Mouse (Mus musculus) lung, postnatal 36 days (tissue): Measurements from ENCODE around the gene Ubap1.

Experiments
- DNase-seq: peaks from one replicate; pipeline ENCODE4 v3.0.0; 2022; ENCODE audit warnings: mixed read lengths

Gene Ubap1

DNA sequence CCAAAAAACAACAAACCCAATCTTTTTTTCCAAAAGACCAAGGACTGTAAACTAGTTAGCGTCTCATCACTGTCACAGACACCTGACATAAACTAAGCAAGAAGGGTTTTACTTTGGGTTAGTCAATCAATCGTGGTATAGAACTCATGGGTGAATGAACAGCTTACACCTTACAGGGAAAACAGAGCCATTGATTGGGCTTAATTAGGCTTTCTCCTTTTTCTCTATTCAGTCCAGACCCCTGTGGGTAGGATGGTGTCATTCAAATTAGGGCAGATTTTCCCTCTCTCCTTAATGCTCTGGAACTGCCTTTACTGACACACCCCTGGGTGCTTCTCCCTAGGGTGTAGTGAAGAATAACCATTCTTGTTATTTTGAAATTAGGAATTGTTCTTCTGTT is 8.4 kb downstream of the Ubap1 start:
- no peak for DNase-seq

DNA sequence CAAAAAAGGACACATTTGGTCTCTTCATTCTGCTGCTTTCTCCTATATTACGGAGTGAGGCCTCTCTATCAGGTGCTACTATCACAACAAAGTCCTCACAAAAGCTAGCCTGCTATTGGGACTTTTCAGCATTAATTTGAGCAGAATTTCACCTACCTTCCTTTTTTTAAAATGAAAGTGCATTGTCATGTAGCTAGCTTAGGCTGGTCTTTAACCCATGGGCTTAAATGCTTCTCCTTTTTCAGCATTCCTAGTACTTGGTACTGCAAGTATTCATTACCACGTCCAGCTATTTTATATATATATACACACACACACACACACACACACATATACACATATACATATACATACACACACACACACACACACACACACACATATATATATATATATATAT is 9.9 kb downstream of the Ubap1 start:
- DNase-seq = no peak

DNA sequence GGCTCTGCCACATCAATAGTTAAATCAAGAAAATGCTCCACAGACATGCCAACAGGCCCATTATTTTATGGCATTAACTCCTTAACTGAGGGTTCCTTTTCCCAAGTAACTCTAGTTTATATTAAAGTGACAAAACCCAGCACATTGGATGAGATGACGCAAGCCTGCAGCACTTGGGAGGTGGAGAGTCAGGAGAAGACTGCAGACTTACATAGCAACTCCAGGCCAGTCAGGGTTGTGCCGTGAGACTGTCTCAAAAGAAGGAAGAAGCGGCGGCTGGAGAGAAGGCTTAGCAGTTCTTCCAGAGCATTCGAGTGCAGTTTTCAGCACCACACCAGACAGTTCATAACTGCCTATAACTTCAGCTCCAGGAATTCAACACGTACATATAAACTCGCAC is 10.6 kb downstream of the Ubap1 start:
- peak; percentile 42 for DNase-seq

DNA sequence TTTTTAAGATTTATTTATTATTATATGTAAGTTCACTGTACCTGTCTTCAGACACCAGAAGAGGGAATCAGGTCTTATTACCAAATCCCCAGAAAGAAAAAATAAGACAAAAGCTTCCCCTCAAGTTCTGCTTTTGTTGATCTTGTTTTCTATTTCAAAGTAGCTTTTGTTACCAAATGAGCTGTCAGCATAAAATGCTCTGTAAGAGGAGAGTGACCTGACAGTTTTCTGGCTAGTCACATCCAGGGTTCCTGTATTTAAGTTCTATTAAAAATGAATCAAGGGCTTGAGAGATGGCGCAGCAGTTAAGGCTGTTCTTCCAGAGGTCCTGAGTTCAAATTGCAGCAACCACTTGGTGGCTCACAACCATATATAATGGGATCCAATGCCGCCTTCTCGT is 12.3 kb downstream of the Ubap1 start:
- no peak for DNase-seq

DNA sequence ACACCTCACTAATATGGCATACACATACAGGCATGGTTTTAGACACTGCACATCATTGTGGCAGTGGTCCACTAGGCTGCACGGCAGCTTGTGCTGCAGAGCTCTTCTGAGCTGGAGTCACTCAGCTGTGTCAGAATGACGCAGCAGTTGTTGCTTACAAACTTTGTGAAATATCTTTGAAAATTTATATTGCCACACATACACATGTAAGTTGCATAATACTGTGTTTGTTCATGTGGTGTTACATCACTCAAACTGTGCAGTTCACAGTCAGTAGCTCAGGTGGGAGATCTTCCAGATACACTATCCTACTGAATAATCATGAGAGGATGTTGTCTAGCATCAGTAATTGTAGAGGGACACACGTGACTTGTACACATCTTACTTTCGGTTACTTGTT is 19.4 kb downstream of the Ubap1 start:
- peak; percentile 69 for DNase-seq

DNA sequence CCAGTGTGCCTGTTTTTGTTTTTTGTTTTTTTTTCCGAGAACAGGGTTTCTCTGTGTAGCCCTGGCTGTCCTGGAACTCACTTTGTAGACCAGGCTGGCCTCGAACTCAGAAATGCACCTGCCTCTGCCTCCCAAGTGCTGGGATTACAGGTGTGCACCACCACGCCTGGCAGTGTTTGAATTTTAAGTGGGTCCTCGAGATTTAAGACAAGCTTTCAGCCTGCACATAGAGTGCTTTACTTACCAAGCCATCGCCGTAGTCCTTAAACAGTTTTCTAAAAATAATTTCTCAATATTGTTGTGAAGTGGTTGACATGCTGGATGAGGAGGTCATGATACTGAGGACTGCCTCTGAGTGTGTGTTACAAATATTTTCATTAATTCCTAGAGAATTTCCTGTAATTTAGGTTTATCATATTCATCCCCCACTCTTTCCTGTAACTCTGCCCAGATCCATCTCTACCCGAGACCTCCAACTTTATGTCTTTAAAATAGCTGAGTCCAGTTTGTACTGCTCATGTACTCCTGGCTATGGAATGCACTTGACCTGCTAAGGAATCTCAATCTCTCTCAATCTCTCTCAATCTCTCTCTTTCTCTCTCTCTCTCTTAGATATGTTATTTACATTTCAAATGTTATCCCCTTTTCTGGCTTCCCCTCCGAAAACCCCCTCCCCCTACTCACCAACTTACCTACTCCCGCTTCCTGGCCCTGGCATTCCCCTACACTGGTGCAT is 21.1 kb downstream of the Ubap1 start:
- DNase-seq = peak; percentile 70

DNA sequence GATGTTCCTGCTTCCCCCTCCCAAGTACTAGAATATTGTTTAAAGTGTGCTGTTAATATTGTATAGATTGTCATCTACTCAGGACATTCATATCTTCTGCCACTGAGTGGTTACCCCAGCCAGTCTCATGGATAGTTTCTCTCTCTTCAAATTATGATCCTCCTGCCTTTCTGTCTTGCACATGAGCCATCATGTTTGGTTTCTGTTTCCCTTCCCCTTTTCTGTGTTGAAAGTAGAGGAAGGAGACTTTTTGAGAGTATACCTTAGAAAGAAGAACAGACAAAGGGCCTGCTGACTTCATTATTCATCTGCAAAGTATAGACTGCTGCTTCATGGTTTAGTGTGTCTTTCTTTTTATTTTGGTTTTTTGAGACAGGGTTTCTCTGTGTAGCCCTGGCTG is 28.8 kb downstream of the Ubap1 start:
- DNase-seq = peak; percentile 38

DNA sequence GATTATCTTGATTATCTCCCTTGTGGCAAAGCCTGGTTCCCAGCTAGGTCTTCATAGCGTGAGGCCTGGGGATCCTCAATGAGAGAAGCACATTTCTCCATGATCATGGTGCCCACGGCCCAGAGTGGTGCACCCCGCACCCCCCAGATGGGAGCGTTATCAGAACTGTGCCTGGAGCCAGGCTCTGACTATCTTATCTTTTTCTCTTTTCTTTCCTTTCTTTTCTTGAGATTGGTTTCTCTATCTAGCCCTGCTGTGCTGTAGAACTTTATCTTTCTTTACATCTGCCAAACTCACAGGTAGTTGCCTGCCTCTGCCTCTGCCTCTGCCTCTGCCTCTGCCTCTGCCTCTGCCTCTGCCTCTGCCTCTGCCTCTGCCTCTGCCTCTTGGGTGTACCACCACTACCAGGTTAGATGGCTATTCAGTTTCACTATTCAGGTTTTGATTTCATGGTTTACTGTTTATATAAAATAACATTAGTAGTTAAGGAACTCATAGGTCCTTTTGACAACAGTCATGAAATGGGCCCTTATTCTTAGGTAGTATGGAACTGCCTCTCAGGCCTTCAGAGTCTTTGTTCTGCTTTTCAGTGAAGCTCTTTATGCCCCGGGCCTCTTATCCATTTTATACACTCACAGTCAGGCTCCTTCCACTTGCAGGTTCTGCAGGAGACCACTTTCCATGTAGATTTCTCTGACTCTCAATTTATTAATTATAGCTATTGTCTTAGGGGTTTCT is 32.6 kb downstream of the Ubap1 start:
- no peak for DNase-seq

DNA sequence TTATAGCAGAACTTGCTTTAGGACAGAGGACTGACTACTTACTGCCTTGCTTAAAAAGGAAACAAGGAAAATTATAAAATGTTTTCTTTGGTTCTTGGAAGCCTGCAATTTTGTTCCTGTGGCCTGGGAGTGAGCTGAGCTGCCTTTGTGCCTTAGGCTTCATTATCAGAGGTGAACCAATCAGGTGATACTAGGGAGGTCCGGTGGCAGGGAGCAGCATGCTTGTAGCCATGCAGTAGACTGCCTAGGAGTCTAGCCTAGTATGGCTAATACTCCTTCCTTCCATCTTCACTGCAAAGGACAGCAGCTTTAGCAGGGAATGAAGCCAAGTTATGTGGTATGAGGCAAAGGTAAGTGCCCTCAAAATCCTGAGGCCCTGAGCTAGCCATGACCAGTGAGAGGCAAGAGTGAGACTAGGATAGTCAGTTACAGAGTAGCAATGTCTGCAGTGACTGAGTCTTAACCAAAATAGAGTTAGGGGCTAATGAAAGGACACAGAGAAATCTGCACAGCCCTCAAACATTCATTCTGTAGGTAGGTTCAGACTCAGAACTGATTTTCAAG is 37.7 kb downstream of the Ubap1 start:
- no peak for DNase-seq

DNA sequence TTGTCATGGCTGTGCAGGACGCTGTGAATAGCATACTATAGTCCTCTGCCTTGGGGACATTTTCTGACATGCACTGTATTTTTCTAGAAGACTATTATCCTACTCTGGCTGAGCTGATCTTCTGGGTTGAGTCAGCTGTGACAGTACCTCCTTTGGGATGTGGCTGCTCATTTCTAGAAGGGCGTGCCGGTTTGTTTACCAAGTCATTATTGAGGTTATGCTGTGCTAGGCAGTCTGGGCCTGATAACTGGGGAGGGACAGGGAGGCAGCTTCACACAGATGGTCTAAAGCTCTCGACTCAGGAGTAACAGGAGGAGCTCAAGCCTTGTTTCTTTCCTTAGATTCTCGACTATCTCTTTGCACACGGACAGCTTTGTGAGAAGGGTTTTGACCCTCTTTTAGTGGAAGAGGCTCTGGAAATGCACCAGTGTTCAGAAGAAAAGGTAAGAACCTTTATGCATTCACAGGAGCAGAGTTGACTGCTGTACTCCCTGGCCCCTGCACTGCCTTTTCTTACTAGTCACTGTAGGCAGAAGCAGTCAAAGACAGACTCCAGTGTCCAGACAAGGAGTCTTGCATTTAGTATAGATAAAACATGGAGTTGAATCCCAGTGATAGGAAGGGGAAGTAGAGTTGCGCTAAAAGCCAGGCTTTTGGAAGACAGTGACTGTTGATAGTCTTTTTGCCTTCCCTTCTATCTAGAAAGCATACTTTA is 39.1 kb downstream of the Ubap1 start:
- DNase-seq = no peak

DNA sequence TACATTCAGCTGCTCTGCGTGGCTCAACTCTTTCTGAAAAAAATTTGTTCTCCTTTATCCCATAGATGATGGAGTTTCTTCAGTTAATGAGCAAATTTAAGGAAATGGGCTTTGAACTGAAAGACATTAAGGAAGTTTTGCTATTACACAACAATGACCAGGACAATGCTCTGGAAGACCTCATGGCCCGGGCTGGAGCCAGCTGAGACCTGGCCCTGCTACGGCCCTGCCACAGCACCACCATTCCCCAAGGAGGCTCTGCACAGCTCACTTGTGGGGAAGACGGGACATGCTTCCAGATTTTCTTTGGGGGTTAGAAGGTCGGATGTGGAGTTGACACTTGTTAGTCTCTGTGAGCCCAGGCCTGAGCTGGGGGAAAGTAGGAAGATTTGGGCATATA is 39.8 kb downstream of the Ubap1 start:
- no peak for DNase-seq

DNA sequence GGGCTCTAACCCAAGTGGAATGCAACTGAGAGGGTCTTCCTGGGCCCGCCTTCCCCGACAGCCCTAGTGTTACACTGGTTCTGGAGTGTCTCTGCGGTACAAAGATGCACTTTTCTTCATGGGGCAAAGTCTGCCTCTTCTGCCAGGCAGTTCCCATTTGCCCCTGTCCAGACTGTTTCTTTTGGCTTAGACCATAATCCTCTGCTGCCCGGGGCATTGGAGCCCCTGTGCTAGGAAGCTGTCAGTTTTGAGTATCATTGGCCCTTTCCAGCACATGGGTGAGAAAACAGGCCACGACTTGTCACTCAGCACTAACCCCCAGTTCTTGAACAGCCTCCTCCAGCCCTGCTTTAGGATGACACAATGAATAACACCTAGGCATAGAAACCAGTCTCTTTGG is 40.4 kb downstream of the Ubap1 start:
- DNase-seq = no peak

DNA sequence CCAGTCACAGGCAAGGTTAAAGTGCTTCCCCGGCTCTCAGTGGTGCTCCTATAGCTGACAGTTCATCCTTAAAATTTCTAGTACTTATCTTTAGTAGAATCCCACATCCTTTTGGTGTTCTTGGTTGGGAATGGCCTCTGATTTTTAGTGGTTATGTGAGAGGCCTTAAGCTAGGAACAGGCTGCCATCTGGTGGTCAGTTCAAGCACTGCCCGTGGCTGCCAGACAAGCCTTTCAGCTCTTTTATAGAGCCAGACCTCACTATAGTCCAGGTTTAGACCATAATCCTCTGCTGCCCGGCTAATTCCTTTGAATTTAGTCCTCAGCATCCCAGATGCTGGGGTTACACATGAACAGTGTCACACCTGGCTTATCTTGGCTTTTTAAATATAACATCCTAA is 41.3 kb downstream of the Ubap1 start:
- peak; percentile 92 for DNase-seq

DNA sequence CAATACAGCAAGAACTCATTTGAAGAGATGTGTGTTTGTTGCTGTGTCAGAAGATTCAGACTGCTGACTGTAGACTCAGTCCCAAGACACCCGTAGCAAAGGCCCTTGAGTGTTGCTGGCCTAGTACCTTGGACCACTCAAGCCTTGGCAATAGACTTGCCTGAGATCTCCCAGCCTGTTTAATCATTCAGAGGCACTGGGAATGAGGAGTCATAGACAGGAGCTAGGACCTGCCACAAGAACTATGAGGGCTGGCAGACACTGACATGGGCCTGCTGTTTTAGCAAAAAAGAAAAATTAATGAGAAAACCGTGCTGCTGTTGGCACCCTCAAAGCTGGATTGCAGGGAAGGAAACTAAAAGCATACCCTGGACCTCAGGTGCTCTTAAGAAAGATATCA is 42.2 kb downstream of the Ubap1 start:
- DNase-seq = no peak

DNA sequence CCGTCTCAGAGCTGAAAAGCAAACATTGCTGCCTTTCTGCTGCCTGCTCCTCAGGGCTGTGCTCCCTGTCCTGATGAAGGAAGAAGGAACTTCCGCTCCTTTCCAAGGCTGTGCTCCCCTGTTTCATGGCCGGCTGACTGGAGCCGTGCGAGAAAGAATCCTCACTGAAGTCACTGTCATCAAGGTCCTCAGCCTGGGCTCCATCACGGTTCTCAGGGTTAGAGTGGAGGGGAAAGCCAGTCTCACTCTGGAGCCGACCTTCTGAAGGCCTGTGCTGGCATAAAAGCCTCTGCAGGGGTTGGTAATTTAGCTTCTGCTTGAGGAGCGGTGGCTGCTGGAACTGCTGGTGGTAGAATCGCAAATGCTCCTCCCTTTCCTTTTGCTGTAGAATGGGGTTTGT is 45.9 kb downstream of the Ubap1 start:
- DNase-seq = no peak

DNA sequence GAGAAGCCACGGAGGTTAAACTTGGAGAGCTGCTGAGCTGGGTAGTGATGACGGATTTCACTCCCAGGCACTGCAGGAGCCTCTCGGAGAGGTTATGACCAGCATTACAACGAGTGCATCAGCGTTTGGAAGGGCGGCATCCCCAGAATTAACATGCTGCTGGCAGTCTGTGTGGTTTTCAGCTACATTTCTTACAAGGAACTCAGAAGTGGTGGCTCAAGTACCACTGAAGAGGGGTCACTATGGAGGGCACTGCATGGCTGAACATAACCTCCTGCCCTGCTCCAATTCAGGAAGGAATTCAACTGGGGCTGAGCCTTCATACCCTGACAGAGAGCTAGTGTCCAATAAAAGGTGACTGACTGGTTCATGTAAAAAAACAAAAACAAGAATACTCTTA is 49.6 kb downstream of the Ubap1 start:
- peak; percentile 54 for DNase-seq

DNA sequence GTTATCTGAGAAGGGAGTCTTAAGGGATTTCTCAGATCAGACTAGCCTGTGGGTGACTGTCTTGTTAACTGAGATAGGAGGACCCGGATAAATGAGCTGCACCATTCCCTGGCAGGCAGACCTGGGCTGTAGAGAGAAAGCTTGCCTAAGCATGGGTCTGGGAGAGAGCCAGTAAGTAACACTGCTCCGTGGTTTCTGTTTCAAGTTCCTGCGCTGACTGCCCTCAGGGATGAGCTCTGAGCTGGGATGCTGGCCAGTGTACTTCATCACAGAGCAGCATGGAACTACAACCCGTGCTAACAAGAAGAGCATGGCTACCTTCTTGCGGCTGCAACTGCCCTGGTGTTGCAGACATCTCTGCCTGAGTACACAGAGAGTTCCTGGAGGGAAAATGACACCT is 51.1 kb downstream of the Ubap1 start:
- no peak for DNase-seq

DNA sequence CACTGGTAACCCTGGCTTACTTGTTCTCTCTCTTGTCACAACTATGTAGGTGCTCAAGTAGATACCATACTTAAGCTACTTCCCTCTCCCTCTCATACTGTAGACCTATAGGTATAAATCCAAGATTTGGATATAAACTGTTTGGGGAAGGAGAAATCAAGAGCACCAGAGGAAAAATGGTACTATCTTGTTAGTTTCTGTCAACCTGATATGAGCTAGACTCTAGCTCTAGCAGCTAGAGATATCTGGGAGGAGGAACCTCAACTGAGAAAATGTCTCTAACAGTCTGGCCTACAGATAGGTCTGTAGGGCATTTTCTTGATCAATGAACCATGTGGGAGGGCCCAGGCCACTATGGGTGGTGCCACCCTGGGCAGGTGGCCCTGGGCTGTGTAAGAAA is 52.4 kb downstream of the Ubap1 start:
- DNase-seq = no peak

DNA sequence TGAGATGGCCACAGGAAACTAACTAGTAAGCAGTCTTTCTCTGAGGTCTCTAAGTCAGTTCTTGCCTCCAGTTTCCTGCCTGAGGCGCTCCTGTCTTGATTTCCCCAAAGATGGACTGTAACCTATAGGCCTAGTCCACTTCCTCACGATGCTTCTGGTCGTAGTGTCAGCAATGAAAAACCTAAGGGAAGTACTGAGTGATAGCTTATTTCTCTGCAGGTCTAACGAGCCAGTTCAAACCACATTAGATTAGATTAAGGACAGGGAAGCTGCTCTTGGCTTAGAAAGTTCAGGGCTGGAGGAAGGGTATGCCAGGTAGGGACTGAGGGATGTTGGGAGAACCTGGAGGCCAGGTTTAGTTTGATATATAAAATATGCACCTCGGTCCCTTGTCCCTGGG is 52.8 kb downstream of the Ubap1 start:
- DNase-seq = no peak

DNA sequence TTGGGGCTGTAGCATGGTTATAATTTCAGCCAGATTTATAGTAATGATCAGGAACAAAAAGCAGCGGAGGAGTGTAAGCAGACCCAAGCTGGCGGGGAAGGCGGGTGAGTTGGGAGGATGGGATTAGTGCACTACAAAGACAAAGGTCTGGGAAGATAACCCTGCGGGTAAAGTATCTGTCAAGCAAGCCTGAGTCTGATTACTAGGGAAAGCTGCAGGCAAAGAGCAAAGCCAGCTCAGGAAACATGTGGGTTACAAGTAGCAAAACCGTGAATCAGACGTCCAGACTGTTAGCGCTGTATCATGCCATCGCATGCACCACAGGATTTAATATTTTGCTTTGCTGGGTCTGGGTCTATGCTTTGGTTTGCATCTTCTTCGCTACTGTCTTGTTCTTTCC is 57.8 kb downstream of the Ubap1 start:
- no peak for DNase-seq

DNA sequence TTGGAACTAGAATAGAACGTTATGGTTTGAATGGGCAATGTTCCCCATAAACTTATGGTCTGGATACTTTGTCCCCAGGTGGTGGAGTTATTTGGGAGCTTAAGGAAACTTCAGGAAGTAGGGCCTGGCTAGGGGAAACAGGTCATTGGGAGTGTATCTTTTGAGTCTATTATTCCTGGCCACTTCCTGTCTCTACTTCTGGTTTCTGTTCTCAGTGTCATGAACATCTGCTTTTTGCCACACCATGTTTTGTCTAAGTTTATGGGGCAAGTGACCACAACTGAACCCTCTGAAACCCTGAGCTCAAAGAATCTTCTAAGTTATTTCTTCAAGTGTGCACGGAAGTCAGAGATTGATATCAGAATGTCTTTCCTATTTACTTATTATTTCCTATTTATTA is 58.6 kb downstream of the Ubap1 start:
- DNase-seq = no peak

DNA sequence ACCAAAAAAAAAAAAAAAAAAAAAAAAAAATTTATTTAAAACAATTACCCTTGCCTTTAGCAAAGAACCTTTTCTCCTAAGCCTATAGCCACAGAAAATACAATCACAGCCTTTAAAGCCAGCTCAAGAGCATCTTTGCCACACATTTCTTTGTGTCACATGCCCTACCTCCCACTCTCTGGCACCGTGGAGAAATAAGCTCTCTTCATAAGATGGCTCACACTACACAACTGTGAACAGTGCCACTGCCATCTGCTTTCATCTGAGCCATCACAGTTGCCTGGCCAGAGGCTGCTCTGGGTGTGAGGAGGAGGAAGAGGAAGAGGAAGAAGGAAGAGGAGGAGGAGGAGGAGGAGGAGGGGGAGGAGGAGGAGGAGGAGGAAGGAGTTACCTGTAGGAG is 60.5 kb downstream of the Ubap1 start:
- no peak for DNase-seq

DNA sequence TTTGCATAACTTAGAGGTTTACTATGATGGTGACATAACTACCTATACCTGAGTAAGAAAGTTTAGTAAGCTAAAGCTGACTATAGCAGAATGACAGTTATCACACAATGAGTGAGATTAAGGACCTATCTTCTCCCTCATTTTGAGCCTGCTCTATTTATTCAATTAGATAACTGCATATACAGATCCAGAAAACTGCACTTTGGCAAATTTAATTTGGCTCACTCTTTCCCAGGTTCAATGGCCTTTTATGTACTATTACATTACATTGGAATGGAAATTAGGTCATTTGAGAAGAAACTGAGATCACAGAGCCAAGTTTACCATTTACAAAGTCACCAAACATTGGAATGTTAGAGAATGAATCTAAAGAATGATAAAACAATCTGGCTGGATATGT is 68.2 kb downstream of the Ubap1 start:
- DNase-seq = no peak

DNA sequence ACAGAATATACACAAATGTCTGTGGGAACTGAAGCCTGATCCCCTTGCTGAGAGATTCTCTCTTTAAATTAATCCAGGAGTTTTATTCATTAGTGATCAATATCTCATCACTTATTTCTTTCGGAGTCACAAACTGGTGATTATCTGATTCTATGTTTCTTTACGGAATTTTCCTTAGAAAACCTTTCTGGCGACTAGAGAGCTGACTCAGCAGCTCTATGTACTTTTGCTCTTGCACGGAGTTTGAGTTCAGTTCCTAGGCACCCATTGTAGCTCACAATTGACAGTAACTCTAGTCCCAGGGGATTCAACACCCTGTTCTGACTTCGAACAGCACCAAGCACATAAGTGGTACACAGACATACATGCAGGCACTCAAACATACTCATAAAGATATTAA is 90.1 kb downstream of the Ubap1 start:
- DNase-seq = no peak
